Mouse (Mus musculus): ENCODE results near the gene Rasgrf1. TPM values are rescaled to one million over a fixed set of nuclear protein-coding genes. Genes with fewer than 3 reads are reported as not detected.

The Rasgrf1 gene
- total RNA-seq, 2 experiments from 2014 or later = not detected

DNA sequence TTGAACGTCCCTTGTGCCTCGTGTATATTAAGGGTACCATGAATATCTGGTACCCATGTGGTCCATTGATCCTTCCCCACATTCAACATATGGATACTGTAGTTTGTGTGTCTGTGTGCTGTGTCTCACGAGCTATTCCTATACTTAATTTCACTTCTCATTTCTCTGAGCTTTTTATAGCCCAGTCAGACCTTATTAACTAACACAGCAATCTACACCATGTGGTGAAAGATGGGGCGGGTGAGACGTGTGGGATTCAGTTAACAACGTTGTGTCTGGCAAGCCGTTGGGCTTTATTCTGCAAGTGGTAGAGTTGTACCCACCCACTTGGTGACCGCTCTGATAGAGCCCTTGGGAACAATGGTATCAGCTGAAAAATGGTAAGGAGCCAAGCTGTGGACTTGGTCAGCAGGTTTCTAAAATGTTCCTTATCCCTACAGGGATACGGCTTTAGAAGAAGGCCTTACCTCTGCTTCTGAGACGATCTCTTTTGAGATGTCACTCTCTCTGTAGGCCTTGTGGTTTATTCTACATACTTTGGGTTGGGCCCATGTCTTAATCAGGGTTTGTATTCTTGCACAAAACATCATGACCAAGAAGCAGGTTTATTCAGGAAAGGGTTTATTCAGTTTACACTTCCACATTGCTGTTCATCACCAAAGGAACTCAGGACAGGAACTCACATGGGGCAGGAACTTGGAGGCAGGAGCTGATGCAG is 79.3 kb downstream of the Rasgrf1 start:
- Histone ChIP-seq H3K27ac (no peak overlapping the region), H3K4me3 (no peak overlapping the region)
- no peak for DNase-seq
- TF ChIP-seq CTCF (IDR thresholded peaks at IDR 0.05) = no peak
- intact Hi-C loops (cut with DNase I) = no loop called here

DNA sequence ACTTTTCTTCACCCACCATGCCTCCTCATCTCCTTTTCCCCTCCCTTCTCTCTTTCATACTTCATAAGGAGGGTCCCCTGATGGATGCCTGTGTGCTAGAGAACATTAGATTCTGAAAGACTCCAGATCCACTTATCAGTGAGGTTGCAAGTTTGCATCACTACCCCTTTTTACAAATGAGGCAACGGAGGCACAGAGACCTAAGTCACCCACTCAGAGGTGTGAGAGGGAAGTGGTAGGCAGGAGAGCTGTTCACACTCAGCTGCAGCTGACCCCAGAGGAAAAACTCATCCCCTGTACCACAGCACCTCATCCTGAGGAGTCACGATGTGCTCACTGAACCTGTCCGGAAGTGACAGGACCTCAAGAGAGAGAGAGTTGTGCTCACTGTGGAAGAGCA is 96.7 kb downstream of the Rasgrf1 start:
- DNase-seq = no peak
- Histone ChIP-seq H3K4me3 (no peak overlapping the region), H3K27ac (no peak overlapping the region)
- intact Hi-C loops (cut with DNase I) = no loop called here
- TF ChIP-seq CTCF (IDR thresholded peaks at IDR 0.05) = no peak

DNA sequence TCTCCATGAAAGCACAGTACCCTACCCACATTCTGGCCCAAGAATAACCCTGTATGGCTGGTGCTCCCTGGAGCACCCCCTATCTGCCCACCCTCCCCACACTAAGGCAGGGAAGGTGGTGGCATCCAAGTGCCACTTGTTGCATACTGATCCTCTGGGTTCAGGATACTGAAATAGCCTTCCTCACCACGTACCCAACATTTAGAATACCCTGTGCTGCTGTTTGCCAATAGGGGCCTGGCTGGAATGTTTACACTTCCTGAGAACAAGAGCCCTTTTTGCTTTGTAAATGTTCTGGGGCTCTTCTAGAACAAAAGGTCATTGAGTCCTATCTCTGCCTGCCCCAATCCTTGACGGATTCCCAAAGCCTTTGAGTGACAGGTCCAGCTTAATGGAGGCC is 97.4 kb downstream of the Rasgrf1 start:
- DNase-seq = no peak
- TF ChIP-seq CTCF (IDR thresholded peaks at IDR 0.05) = no peak
- Histone ChIP-seq H3K4me3 (no peak overlapping the region), H3K27ac (no peak overlapping the region)
- intact Hi-C loops (cut with DNase I) = no loop called here

DNA sequence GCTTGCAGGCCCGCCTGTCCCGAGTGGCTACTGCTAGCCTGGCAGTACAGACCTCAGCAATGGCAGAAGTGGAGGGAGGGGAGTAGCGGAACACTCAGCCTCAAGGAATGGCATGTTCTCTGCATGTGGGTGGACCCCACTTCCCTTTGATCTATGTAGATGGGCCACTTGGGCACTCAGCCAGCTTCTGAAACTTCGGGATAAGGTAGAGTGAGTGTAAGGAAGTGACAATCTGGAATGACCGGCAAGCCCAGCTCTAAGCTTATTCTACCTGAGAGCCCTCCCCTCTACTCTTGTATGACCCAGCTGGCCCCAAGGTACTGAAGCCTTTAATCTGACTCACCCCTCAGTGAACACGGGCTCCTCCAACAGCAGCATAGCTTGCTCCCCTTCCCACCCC is 98.4 kb downstream of the Rasgrf1 start:
- DNase-seq = no peak

DNA sequence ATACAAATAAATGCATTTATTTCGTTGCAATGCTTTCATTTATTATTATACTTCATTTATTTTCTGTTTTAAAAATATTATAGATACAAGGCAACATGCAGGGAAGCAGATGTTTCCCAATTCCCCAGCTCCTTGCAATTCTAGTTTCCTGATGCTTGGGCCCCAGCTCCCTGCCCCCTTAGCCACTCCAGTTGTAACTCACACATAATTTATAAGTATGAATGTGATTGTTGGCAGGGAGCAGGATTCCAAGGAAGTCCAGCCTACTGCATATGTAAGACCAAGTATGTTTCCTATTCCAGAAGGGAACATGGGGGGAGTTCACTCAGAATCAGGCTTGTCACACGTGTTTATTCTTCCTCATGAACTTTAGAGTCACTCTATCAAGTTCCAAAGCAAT is 102.1 kb downstream of the Rasgrf1 start:
- no peak for DNase-seq
- TF ChIP-seq CTCF (IDR thresholded peaks at IDR 0.05) = no peak
- intact Hi-C loops (cut with DNase I) = no loop called here
- Histone ChIP-seq H3K27ac (no peak overlapping the region), H3K4me3 (no peak overlapping the region)

More for the DNA sequence above, 98.4 kb downstream of the Rasgrf1 start:
- H3K4me3 ChIP-seq = no peak overlapping the region
- intact Hi-C loops (cut with DNase I) = no loop called here
- no peak overlapping the region for H3K27ac ChIP-seq
- no peak for TF ChIP-seq CTCF (IDR thresholded peaks at IDR 0.05)

DNA sequence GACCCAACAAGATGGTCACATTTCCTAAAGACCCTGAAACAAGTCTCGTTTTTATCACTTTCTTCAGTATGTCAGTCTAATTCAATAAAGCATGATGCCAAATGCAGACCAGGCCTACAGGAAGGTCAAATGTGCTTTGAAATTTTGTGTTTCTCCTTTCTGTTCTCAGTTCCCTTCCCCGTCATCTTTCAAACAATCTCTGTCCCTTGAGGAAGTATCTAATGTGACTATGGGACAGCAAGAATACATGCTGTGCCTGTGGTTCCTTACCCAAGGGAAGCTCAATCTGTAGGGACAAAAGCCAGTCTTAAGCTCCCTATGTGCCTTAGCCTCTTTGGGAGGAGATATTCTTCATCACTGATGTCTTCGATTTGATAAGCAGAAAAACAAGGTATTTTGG is 104.9 kb downstream of the Rasgrf1 start:
- intact Hi-C loops (cut with DNase I) = no loop called here
- TF ChIP-seq CTCF (IDR thresholded peaks at IDR 0.05) = no peak
- no peak overlapping the region for H3K4me3 ChIP-seq
- H3K27ac ChIP-seq = no peak overlapping the region
- DNase-seq = no peak

DNA sequence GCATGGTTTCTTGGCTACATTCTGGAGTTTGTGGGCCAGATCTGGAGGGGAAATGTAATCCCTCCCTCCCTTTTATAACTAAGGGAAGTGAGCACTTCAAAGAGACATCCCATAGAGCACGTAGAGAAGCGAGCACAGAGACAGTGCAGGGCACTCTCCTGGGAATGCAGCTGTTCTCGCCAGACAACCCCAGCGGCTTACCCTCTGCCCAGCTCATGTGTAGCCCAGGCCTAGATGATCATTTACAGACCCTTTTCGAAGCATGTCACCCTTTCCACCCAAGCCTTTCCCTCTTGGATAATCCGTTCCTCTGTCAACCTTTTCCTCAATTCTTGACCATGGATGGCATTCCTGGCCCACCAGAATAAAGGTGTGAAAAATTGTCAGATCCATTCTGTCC is 106.5 kb downstream of the Rasgrf1 start:
- no peak for TF ChIP-seq CTCF (IDR thresholded peaks at IDR 0.05)
- Histone ChIP-seq H3K4me3 (no peak overlapping the region), H3K27ac (no peak overlapping the region)
- intact Hi-C loops (cut with DNase I) = no loop called here
- DNase-seq = no peak

DNA sequence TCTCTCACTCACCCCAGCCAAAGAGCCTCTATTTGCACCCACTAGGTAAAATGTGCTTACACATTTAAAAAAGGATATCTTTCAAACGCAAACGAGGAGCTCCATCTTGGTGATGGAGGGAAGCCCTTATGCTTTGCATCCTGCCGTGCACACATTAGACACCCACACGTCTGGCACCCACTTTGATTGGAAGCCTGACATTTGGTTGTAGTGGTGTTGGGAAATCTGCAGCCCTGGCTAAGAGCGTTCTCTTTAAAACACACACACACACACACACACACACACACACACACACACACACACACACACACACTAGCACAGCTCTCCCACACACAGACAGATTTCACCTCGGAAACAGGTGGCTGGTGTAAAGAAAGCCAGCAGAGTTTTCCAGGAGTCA is 111.2 kb downstream of the Rasgrf1 start:
- TF ChIP-seq CTCF (IDR thresholded peaks at IDR 0.05) = no peak
- intact Hi-C loops (cut with DNase I) = no loop called here
- DNase-seq = no peak
- Histone ChIP-seq H3K27ac (no peak overlapping the region), H3K4me3 (no peak overlapping the region)

DNA sequence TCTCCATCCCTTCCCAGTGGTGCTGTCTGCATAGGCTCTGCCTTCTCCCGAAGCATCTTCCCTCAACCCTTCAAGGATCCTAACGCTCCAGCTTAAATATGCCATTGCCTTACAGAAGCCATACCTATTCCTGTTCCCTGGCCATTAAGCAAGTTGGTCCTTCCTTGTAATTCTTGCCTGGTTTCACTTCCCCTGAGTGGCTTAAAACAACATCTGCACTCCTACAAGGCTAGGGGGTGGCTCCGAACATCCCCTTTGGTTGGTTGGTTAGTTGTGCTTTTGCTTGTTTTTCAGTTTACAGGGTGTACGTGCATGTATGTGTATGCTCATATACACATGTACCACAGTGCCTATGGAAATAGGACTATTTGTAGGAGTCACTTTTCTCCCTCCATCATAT is 111.7 kb downstream of the Rasgrf1 start:
- DNase-seq = no peak
- no peak for TF ChIP-seq CTCF (IDR thresholded peaks at IDR 0.05)

DNA sequence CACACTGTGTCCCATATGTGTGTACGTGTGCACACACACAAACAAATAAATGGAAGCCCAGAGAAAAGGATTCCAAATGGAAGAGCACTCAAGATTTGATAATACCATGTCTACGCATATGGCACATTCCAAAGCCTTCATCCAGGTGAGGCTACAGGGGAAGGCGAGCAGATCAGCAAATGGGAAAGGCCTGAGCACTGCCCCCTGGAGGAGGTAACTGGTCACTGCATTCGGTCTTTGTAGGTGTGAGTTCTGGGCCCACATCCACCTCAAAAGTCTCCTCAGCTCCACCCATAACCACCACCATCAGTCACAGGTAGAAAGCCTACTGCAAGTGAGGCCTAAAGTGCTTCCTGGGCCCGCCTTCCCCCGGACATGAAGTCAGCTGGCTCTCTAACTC is 118.0 kb downstream of the Rasgrf1 start:
- H3K4me3 ChIP-seq = no peak overlapping the region
- intact Hi-C loops (cut with DNase I) = no loop called here
- TF ChIP-seq CTCF (IDR thresholded peaks at IDR 0.05) = peak; percentile 31; the same call in 1 of the 2 replicates
- H3K27ac ChIP-seq = no peak overlapping the region
- no peak for DNase-seq

More for the DNA sequence above, 111.7 kb downstream of the Rasgrf1 start:
- no peak overlapping the region for H3K27ac ChIP-seq
- H3K4me3 ChIP-seq = no peak overlapping the region
- intact Hi-C loops (cut with DNase I) = no loop called here

DNA sequence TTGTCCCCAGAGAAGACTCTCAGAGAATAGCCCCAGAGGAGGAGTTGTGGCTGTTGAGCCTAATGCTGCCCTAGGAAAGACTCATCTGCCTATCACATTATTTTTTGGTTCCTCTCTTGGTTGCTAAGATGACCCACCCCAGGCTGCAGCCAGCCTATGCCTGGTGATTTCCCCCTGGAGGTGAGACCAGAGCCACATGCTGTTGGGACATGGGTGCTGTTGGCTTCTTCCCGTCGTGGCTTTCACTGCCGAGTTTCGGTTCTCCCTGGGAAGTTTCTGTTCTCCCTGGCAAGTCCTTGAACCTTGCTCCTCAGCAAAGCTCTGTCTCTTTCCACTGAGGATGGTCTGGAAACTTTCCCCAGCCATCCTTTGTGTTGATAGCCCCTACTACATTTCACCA is 124.2 kb downstream of the Rasgrf1 start:
- intact Hi-C loops (cut with DNase I) = no loop called here
- DNase-seq = peak; percentile 23
- TF ChIP-seq CTCF (IDR thresholded peaks at IDR 0.05) = no peak
- Histone ChIP-seq H3K27ac (no peak overlapping the region), H3K4me3 (no peak overlapping the region)

DNA sequence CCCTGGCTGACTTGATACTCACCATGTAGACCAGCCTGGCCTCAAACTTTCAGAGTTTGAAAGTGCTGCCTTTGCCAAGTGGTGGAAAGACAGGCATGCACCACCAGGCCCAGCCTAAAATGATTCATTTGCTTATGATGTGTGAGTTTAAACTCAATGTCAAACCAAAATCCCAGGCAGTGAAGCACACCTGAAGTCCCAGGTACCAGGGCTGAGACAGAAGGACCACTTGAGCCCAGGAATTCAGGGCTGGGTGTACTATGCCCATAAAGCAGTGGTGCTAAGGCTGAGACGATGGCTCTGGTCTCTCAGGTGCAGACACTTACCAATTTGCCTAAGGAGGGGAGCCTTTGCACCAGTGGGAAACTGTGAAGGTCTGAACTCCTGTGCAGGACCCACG is 125.5 kb downstream of the Rasgrf1 start:
- no peak for DNase-seq
- intact Hi-C loops (cut with DNase I) = no loop called here
- H3K27ac ChIP-seq = no peak overlapping the region
- no peak overlapping the region for H3K4me3 ChIP-seq
- TF ChIP-seq CTCF (IDR thresholded peaks at IDR 0.05) = no peak

DNA sequence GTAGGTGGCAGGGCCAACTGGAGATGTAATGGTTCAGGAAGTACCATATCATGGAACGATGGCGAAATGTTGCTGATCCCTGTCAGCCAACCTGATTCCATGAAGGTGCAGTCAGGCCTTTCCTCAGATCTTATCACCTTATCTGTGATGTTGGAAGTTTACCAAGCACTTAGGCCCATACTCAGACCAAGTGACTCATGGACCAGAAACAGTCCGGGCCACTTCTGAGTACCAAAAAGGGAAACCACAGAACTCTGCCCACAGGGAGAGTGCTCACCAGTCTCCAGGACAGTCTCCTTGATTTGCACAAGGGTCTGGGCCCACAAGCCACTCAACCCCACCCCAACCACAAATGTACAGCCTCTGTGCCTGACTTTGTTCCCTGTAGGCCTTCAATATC is 126.1 kb downstream of the Rasgrf1 start:
- intact Hi-C loops (cut with DNase I) = no loop called here
- no peak for TF ChIP-seq CTCF (IDR thresholded peaks at IDR 0.05)
- H3K4me3 ChIP-seq = no peak overlapping the region
- no peak for DNase-seq
- H3K27ac ChIP-seq = no peak overlapping the region

DNA sequence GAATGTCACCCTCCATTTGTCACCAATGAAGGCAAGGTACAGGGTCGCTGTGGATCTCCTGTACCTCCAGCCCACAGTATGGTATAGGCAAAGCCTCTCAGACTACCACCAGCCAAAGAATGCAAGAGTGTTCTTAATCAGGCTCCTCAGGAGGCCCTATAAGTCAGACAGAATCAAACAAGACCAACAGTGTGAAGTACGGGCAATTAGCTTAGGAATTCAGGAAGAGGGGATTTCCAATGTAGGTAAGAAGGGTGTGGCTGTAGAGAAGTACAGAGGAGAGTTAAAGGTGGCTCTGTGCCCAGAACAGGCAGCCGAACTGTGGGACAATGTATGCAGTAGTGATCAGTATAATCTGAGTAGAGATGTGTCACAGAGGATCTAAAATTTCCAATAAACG is 126.6 kb downstream of the Rasgrf1 start:
- Histone ChIP-seq H3K4me3 (no peak overlapping the region), H3K27ac (no peak overlapping the region)
- no peak for DNase-seq
- TF ChIP-seq CTCF (IDR thresholded peaks at IDR 0.05) = no peak
- intact Hi-C loops (cut with DNase I) = no loop called here
